Mouse (Mus musculus) megakaryocyte, embryonic 14.5 days (primary cell): ENCODE measurements around the gene Gm12166. TPM values are rescaled to one million over a fixed set of nuclear protein-coding genes. Genes with fewer than 3 reads are reported as not detected.

ENCODE experiments used
- H3K27me3 ChIP-seq: replicated peaks from 2 replicates; pipeline ENCODE3; 2012; ENCODE audit warnings: inconsistent platforms
- H3K36me3 ChIP-seq: replicated peaks from 2 replicates; pipeline ENCODE3; 2012; ENCODE audit warnings: low read length, inconsistent platforms, mixed read lengths
- H3K4me1 ChIP-seq: 2 replicates; pipeline ENCODE4 v1.6.1; 2012; ENCODE audit warnings: inconsistent platforms
- H3K4me3 ChIP-seq: replicated peaks from 2 replicates; pipeline ENCODE3; 2012; ENCODE audit warnings: moderate library complexity, mild to moderate bottlenecking, inconsistent platforms
- H3K9me3 ChIP-seq: 2 replicates; pipeline ENCODE4 v1.6.1; 2012; ENCODE audit warnings: inconsistent platforms
- FLI1 ChIP-seq: IDR thresholded peaks from 2 replicates; pipeline ENCODE4 v1.6.1; 2012; ENCODE audit warnings: low read length, inconsistent platforms, mixed read lengths
- GATA1 ChIP-seq: IDR thresholded peaks from 3 replicates; pipeline ENCODE4 v1.6.1; 2012; ENCODE audit warnings: mixed read lengths, low read length, inconsistent platforms, borderline replicate concordance
- polyA plus RNA-seq: library from polyadenylated mRNA; stranded (reverse); fragments of >175 nt; gene quantifications from 2 replicates; pipeline ENCODE4 v1.2.3, GENCODE M21; 2012; ENCODE audit warnings: low replicate concordance; ENCODE audit not compliant: insufficient read depth

The Gm12166 gene
- polyA plus RNA-seq, 1 experiment = 0.78 TPM

GRCm38 (mm10) chr11:46040841-46041556 lies 11.1 kb downstream of the Gm12166 start:
- Histone ChIP-seq H3K27me3 (peaks cover 2% of the 10 kb centered on the region), H3K4me1 (no peaks in the 10 kb centered on the region), H3K36me3 (no peaks in the 10 kb centered on the region), H3K4me3 (no peak overlapping the region), H3K9me3 (peaks cover 22% of the 10 kb centered on the region)
- TF ChIP-seq FLI1 (no peak), GATA1 (no peak)

GRCm38 (mm10) chr11:46039335-46039734 lies 12.8 kb downstream of the Gm12166 start:
- Histone ChIP-seq H3K9me3 (peaks cover 18% of the 10 kb centered on the region), H3K4me1 (no peaks in the 10 kb centered on the region), H3K36me3 (no peaks in the 10 kb centered on the region), H3K4me3 (no peak overlapping the region), H3K27me3 (peaks cover 2% of the 10 kb centered on the region)
- TF ChIP-seq GATA1 (no peak), FLI1 (no peak)

- Histone ChIP-seq H3K36me3 (no peaks in the 10 kb centered on the region), H3K4me1 (no peaks in the 10 kb centered on the region), H3K27me3 (peaks cover 2% of the 10 kb centered on the region), H3K4me3 (no peak overlapping the region), H3K9me3 (peaks cover 16% of the 10 kb centered on the region)
- no peak for TF ChIP-seq GATA1
- TF ChIP-seq FLI1 = no peak
Measured at GRCm38 (mm10) chr11:46038901-46039300, 13.2 kb downstream of the Gm12166 start.

- Histone ChIP-seq H3K27me3 (no peaks in the 10 kb centered on the region), H3K9me3 (peaks cover 16% of the 10 kb centered on the region)
Measured at GRCm38 (mm10) chr11:46036374-46036773, 15.7 kb downstream of the Gm12166 start.

GRCm38 (mm10) chr11:46032956-46033355 lies 19.2 kb downstream of the Gm12166 start:
- Histone ChIP-seq H3K27me3 (peaks cover 3% of the 10 kb centered on the region), H3K36me3 (no peaks in the 10 kb centered on the region), H3K4me3 (no peak overlapping the region), H3K9me3 (peaks cover 8% of the 10 kb centered on the region; the same call in 1 of the 2 replicates), H3K4me1 (no peaks in the 10 kb centered on the region)
- TF ChIP-seq FLI1 = no peak
- no peak for TF ChIP-seq GATA1

More at GRCm38 (mm10) chr11:46036374-46036773, 15.7 kb downstream of the Gm12166 start:
- Histone ChIP-seq H3K4me3 (no peak overlapping the region), H3K4me1 (no peaks in the 10 kb centered on the region), H3K36me3 (no peaks in the 10 kb centered on the region)
- TF ChIP-seq GATA1 (no peak), FLI1 (no peak)

GRCm38 (mm10) chr11:46031470-46031869 lies 20.7 kb downstream of the Gm12166 start:
- Histone ChIP-seq H3K27me3 (peaks cover 3% of the 10 kb centered on the region), H3K36me3 (no peaks in the 10 kb centered on the region), H3K4me1 (no peaks in the 10 kb centered on the region), H3K4me3 (no peak overlapping the region), H3K9me3 (peaks cover 6% of the 10 kb centered on the region; the same call in 1 of the 2 replicates)
- no peak for TF ChIP-seq FLI1
- TF ChIP-seq GATA1 = no peak

- H3K27me3 ChIP-seq = peaks cover 3% of the 10 kb centered on the region
- no peak overlapping the region for H3K4me3 ChIP-seq
- TF ChIP-seq FLI1 = no peak
- no peak for TF ChIP-seq GATA1
- H3K9me3 ChIP-seq = 0 out of 2 replicates have a peak, but pooled peaks cover 2% of the 10 kb centered on the region
- H3K36me3 ChIP-seq = no peaks in the 10 kb centered on the region
- H3K4me1 ChIP-seq = no peaks in the 10 kb centered on the region
Measured at GRCm38 (mm10) chr11:46030026-46030425, 22.1 kb downstream of the Gm12166 start.

GRCm38 (mm10) chr11:46029485-46029884 lies 22.6 kb downstream of the Gm12166 start:
- no peaks in the 10 kb centered on the region for H3K36me3 ChIP-seq
- 0 out of 2 replicates have a peak, but pooled peaks cover 2% of the 10 kb centered on the region for H3K9me3 ChIP-seq
- peaks cover 3% of the 10 kb centered on the region for H3K27me3 ChIP-seq
- H3K4me1 ChIP-seq = no peaks in the 10 kb centered on the region
- no peak for TF ChIP-seq FLI1
- no peak overlapping the region for H3K4me3 ChIP-seq

GRCm38 (mm10) chr11:46027952-46028814 lies 23.9 kb downstream of the Gm12166 start:
- no peaks in the 10 kb centered on the region for H3K36me3 ChIP-seq
- peaks cover 3% of the 10 kb centered on the region for H3K27me3 ChIP-seq
- no peak overlapping the region for H3K4me3 ChIP-seq
- H3K9me3 ChIP-seq = 0 out of 2 replicates have a peak, but pooled peaks cover 2% of the 10 kb centered on the region
- TF ChIP-seq FLI1 = no peak
- no peak for TF ChIP-seq GATA1
- H3K4me1 ChIP-seq = no peaks in the 10 kb centered on the region

- no peaks in the 10 kb centered on the region for H3K4me1 ChIP-seq
- no peaks in the 10 kb centered on the region for H3K36me3 ChIP-seq
- no peak overlapping the region for H3K4me3 ChIP-seq
- peaks cover 3% of the 10 kb centered on the region for H3K27me3 ChIP-seq
- TF ChIP-seq FLI1 = no peak
- TF ChIP-seq GATA1 = no peak
- 0 out of 2 replicates have a peak, but pooled peaks cover 2% of the 10 kb centered on the region for H3K9me3 ChIP-seq
Measured at GRCm38 (mm10) chr11:46025962-46026392, 26.1 kb downstream of the Gm12166 start.
